Mouse (Mus musculus): ENCODE results near the gene Kri1. TPM values are rescaled to one million over a fixed set of nuclear protein-coding genes. Genes with fewer than 3 reads are reported as not detected.

The Kri1 gene
- polyA plus RNA-seq, 1 experiment from 2014 or later, result 8.7 TPM

DNA sequence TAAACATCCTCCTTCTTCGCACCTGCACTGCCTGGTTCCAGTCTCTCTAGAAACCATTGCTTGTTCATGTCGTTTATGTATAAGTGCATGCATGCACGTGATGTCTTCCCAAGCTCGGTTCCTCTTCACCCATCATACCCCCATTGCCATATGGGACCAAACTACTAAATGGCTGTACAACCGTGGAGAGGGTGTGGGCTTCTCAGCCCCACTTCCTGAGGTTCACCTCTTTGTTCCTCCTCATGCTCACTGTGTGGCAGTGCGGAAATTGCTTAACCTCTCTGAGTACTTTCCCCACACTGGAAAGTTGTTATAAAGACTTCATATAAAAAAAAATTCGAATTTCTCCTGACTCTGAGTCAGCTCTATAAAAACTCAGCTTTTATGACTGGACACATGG is 28.9 kb upstream of the Kri1 start:
- Histone ChIP-seq H3K9me3 (replicated peaks; ENCODE audit: low read length) (no peaks in the 10 kb centered on the region), H3K36me3 (ENCODE audit: insufficient read depth, low read length) (no peaks in the 10 kb centered on the region), H3K4me1 (replicated peaks; ENCODE audit: insufficient read depth, low read length) (0 out of 2 replicates have a peak, but pooled peaks cover under 1% of the 10 kb centered on the region), H3K27me3 (ENCODE audit: insufficient read depth, low read length) (no peaks in the 10 kb centered on the region), H3K4me3 (replicated peaks; ENCODE audit: low read depth, low read length) (no peak overlapping the region), H3K27ac (no peak overlapping the region), H3K9ac (ENCODE audit: low read depth, low read length) (no peak overlapping the region), H3K4me2 (ENCODE audit: low read length) (no peak overlapping the region)
- no peak for DNase-seq (ENCODE audit: low spot score)
- TF ChIP-seq CTCF (IDR thresholded peaks at IDR 0.05; ENCODE audit: low read depth), result no peak
- 72% methylated on average over 7 of the region's 7 CpGs for WGBS
- no peak for ATAC-seq (replicated peaks; ENCODE audit: low FRiP score, low read depth)

DNA sequence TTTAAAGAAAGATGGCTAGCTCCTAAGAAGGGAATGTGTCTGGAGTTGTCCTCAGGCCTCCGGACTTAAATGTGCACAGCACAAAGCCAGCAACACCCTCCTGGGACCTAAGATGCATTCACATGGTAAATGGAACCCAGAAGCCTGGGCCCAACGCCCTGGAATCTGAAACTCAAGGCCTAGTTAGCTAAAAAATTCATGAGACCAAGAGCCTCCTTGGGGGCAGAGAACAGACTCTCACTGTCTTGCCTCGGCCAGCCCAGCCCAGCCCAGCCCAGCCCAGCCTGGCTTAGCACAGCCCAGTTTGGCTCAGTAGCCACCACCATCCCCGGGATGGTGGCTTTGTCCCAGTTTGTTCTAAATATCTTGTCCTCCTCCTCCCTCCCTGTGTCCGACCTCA is 27.7 kb upstream of the Kri1 start:
- ATAC-seq (replicated peaks; ENCODE audit: low FRiP score, low read depth) (no peak), DNase-seq (ENCODE audit: low spot score) (no peak)
- Histone ChIP-seq H3K27me3 (ENCODE audit: insufficient read depth, low read length) (no peaks in the 10 kb centered on the region), H3K9ac (ENCODE audit: low read depth, low read length) (no peak overlapping the region), H3K4me2 (ENCODE audit: low read length) (no peak overlapping the region), H3K4me3 (replicated peaks; ENCODE audit: low read depth, low read length) (no peak overlapping the region), H3K36me3 (ENCODE audit: insufficient read depth, low read length) (no peaks in the 10 kb centered on the region), H3K4me1 (replicated peaks; ENCODE audit: insufficient read depth, low read length) (no peaks in the 10 kb centered on the region), H3K9me3 (replicated peaks; ENCODE audit: low read length) (no peaks in the 10 kb centered on the region), H3K27ac (no peak overlapping the region)
- no peak for TF ChIP-seq CTCF (IDR thresholded peaks at IDR 0.05; ENCODE audit: low read depth)
- 53% methylated on average over 5 of the region's 5 CpGs for WGBS

DNA sequence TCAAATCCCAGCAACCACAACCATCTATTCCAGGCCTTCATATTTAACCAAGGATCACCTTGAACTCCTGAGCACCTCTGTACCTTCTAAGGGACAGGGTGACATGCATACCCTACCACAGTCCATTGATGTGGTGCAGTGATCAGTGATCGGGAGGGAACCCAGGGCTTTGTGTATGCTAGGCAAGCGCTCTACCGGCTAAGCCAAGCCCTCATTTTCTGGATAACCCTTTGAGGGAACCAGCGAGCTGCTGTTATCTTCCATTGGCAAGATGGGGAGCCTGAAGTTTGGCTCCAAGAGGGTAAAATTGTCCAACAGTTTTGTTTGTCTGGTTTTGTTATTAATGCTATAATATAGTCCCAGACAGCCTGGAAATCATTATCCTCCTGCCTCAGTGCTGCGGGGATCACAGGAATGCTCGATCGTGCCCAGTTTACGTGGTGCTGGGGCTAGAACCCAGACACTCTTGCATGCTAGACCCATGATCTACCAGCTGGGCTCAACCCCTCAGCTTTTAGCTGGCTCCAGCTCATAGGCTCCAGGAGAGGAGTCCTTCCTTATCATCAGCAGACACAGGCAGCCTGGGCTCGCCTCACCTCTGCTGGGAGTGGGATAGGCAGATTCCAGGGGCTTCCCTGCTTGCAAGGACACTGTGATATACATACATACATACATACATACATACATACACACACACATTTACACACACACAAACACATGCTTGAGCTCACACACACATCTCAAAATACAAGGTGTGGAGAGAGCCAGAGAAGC is 26.8 kb upstream of the Kri1 start:
- Histone ChIP-seq H3K9me3 (replicated peaks; ENCODE audit: low read length) (no peaks in the 10 kb centered on the region), H3K4me3 (replicated peaks; ENCODE audit: low read depth, low read length) (no peak overlapping the region), H3K27ac (no peak overlapping the region), H3K4me1 (replicated peaks; ENCODE audit: insufficient read depth, low read length) (no peaks in the 10 kb centered on the region), H3K9ac (ENCODE audit: low read depth, low read length) (no peak overlapping the region), H3K27me3 (ENCODE audit: insufficient read depth, low read length) (no peaks in the 10 kb centered on the region), H3K4me2 (ENCODE audit: low read length) (no peak overlapping the region), H3K36me3 (ENCODE audit: insufficient read depth, low read length) (no peaks in the 10 kb centered on the region)
- no peak for TF ChIP-seq CTCF (IDR thresholded peaks at IDR 0.05; ENCODE audit: low read depth)
- 96% methylated on average over 9 of the region's 9 CpGs for WGBS
- no peak for ATAC-seq (replicated peaks; ENCODE audit: low FRiP score, low read depth)
- DNase-seq (ENCODE audit: low spot score), result no peak

DNA sequence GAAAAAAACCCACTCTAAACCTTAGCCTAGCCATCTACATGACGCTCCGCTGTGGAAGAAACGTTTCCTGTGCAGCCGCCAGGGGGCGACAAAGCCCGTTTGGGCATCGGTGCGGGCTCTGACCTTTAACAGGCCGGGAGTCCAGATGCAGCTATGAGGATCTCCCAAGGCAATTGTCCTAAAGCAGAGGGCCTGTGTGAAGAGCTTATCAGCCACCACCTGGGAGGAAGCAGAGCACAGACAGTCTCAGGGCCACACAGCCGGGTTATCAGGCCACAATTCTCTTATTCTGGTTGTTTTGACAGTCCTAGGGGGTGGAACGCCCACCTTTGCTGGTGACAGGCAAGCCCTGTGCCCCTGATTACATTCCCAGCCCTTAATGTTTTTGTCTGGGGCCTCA is 25.6 kb upstream of the Kri1 start:
- TF ChIP-seq CTCF (IDR thresholded peaks at IDR 0.05; ENCODE audit: low read depth), result peak; percentile 97
- H3K4me3 ChIP-seq (replicated peaks; ENCODE audit: low read depth, low read length), result no peak overlapping the region
- H3K9me3 ChIP-seq (replicated peaks; ENCODE audit: low read length), result no peaks in the 10 kb centered on the region
- no peak overlapping the region for H3K27ac ChIP-seq
- H3K36me3 ChIP-seq (ENCODE audit: insufficient read depth, low read length), result no peaks in the 10 kb centered on the region
- H3K9ac ChIP-seq (ENCODE audit: low read depth, low read length), result no peak overlapping the region
- WGBS, result 8% methylated on average over 11 of the region's 11 CpGs
- DNase-seq (ENCODE audit: low spot score) (peak; percentile 90), ATAC-seq (replicated peaks; ENCODE audit: low FRiP score, low read depth) (peak; percentile 56; the same call in 1 of the 2 replicates)
- H3K4me1 ChIP-seq (replicated peaks; ENCODE audit: insufficient read depth, low read length), result no peaks in the 10 kb centered on the region
- H3K4me2 ChIP-seq (ENCODE audit: low read length), result no peak overlapping the region
- H3K27me3 ChIP-seq (ENCODE audit: insufficient read depth, low read length), result no peaks in the 10 kb centered on the region

DNA sequence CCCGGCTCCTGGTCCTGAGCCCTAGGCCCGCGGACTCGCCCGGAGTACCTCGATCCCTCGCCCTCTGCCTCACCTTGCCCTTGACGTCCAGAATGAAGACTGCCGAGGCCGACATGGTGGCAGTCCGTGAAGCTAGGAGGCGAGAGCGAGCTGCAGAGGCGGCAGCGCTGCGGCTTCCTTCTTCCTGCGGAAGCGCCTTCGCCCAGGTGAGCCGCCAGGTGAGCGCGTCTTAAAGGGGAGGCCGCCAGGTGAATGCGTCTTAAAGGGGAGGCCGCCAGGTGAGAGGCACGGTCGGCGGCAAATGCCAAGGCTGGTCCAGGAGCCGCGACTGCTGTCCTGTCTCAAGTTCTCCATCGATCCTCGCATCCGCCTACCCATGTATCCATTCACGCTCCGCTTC is 24.4 kb upstream of the Kri1 start, which contains the start of gene Ap1m2:
Gene Ap1m2 (minus strand): TSS at position 204 of the 400 bp plus-strand sequence.
- no peak for DNase-seq (ENCODE audit: low spot score)

DNA sequence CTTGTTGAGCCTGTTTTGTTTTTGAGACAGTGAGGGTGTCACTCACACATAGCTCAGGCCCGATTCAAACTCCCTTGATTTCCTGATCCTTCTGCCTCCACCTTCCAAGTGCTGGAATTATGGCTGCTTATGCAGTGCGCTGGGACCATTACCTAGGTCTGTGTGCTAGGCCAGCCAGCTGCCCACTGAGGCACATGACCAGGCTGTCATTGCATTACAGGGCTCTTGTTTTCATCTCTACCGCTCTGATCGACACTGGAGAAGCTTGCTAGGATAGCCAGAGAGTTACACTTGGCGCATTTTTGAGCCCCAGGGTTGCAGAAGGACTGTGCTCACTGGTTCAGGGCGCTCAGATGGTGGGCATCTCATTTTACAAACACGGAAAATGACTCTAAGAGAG is 23.9 kb upstream of the Kri1 start:
- no peaks in the 10 kb centered on the region for H3K9me3 ChIP-seq (replicated peaks; ENCODE audit: low read length)
- H3K27ac ChIP-seq, result peak overlapping the region; percentile 31; the same call in 1 of the 2 replicates
- TF ChIP-seq CTCF (IDR thresholded peaks at IDR 0.05; ENCODE audit: low read depth), result no peak
- DNase-seq (ENCODE audit: low spot score) (no peak), ATAC-seq (replicated peaks; ENCODE audit: low FRiP score, low read depth) (no peak)
- H3K4me1 ChIP-seq (replicated peaks; ENCODE audit: insufficient read depth, low read length), result no peaks in the 10 kb centered on the region
- 32% methylated on average over 7 of the region's 7 CpGs for WGBS
- H3K9ac ChIP-seq (ENCODE audit: low read depth, low read length), result peak overlapping the region; percentile 58
- H3K4me2 ChIP-seq (ENCODE audit: low read length), result peak overlapping the region; percentile 42
- no peaks in the 10 kb centered on the region for H3K36me3 ChIP-seq (ENCODE audit: insufficient read depth, low read length)
- no peaks in the 10 kb centered on the region for H3K27me3 ChIP-seq (ENCODE audit: insufficient read depth, low read length)
- peak overlapping the region; percentile 36 for H3K4me3 ChIP-seq (replicated peaks; ENCODE audit: low read depth, low read length)

More for the DNA sequence above, 24.4 kb upstream of the Kri1 start, which contains the start of gene Ap1m2:
- no peaks in the 10 kb centered on the region for H3K9me3 ChIP-seq (replicated peaks; ENCODE audit: low read length)
- no peak for ATAC-seq (replicated peaks; ENCODE audit: low FRiP score, low read depth)
- no peaks in the 10 kb centered on the region for H3K4me1 ChIP-seq (replicated peaks; ENCODE audit: insufficient read depth, low read length)
- TF ChIP-seq CTCF (IDR thresholded peaks at IDR 0.05; ENCODE audit: low read depth), result peak; percentile 50
- peak within 1 kb of the TSS; percentile 31; the same call in 1 of the 2 replicates for H3K27ac ChIP-seq
- no peaks in the 10 kb centered on the region for H3K36me3 ChIP-seq (ENCODE audit: insufficient read depth, low read length)
- 10% methylated on average over 35 of the region's 35 CpGs for WGBS
- no peaks in the 10 kb centered on the region for H3K27me3 ChIP-seq (ENCODE audit: insufficient read depth, low read length)
- peak within 1 kb of the TSS; percentile 36 for H3K4me3 ChIP-seq (replicated peaks; ENCODE audit: low read depth, low read length)
- H3K4me2 ChIP-seq (ENCODE audit: low read length), result peak within 1 kb of the TSS; percentile 42
- H3K9ac ChIP-seq (ENCODE audit: low read depth, low read length), result peak within 1 kb of the TSS; percentile 58
